Mouse (Mus musculus) forebrain, embryonic 11.5 days (tissue): Measurements from ENCODE around the gene Ceacam9. TPM values are rescaled to one million over a fixed set of nuclear protein-coding genes. Genes with fewer than 3 reads are reported as not detected.
"Not testable (repeated sequence)": the region's sequence is repeated elsewhere in the genome, so short reads cannot be mapped to it uniquely, and the experiment has no call there.

Source experiments
- ATAC-seq: fragments of 200-750 bp; cut with Nextera tagmentation; replicated peaks from 2 replicates; pipeline ENCODE4 v1.8.0; 2017; ENCODE audit warnings: moderate TSS enrichment; ENCODE audit not compliant: low FRiP score
- DNase-seq: peaks from one replicate; pipeline ENCODE4 v3.0.0-alpha.2; 2017; ENCODE audit warnings: low spot score
- H3K27ac ChIP-seq: fragments of 300-500 bp; sonication (generic); 2 replicates; pipeline ENCODE4 v1.5.1; 2014; ENCODE audit warnings: low read depth, low read length
- H3K27me3 ChIP-seq: fragments of 300-500 bp; sonication (generic); 2 replicates; pipeline ENCODE4 v1.6.1; 2014; ENCODE audit warnings: mild to moderate bottlenecking, low read length, mixed read lengths; ENCODE audit not compliant: control insufficient read depth, insufficient read depth
- H3K36me3 ChIP-seq: fragments of 300-500 bp; sonication (generic); 2 replicates; pipeline ENCODE4 v1.6.1; 2014; ENCODE audit warnings: mild to moderate bottlenecking, low read length, moderate library complexity, mixed read lengths; ENCODE audit not compliant: control insufficient read depth, insufficient read depth
- H3K4me1 ChIP-seq: fragments of 300-500 bp; sonication (generic); replicated peaks from 2 replicates; pipeline ENCODE4 v1.6.1; 2014; ENCODE audit warnings: low read length, mixed read lengths; ENCODE audit not compliant: control insufficient read depth, insufficient read depth
- H3K4me2 ChIP-seq: fragments of 300-500 bp; sonication (generic); 2 replicates; pipeline ENCODE4 v1.6.1; 2014; ENCODE audit warnings: low read depth, mild to moderate bottlenecking, low read length, moderate library complexity, mixed read lengths; ENCODE audit not compliant: severe bottlenecking
- H3K4me3 ChIP-seq: fragments of 300-500 bp; sonication (generic); 2 replicates; pipeline ENCODE4 v1.5.1; 2014; ENCODE audit warnings: low read depth, low read length
- H3K9ac ChIP-seq: fragments of 300-500 bp; sonication (generic); 2 replicates; pipeline ENCODE4 v1.6.1; 2014; ENCODE audit warnings: low read length
- H3K9me3 ChIP-seq: fragments of 300-500 bp; sonication (generic); 2 replicates; pipeline ENCODE4 v1.6.1; 2016; ENCODE audit warnings: low read length, mixed read lengths; ENCODE audit not compliant: control insufficient read depth
- WGBS: fragments of 180-500 bp; shearing (Covaris S2); extraction: QIAGEN DNeasy Blood & Tissue Kit; methylation state at CpG from one replicate; pipeline ENCODE4 v1.1.7; 2014; 5-methylcytosine and 5-hydroxymethylcytosine counted together
- polyA plus RNA-seq: library from polyadenylated mRNA; unstranded; fragments of >200 nt; fragmentation: Nextera tagmentation; extraction: Ambion mirVana; gene quantifications from 2 replicates; pipeline ENCODE4 v1.2.1, GENCODE M21; 2014

Gene Ceacam9
- polyA plus RNA-seq, 1 experiment from 2014 or later, result not detected

- Histone ChIP-seq H3K4me1 (peaks cover 3% of the 10 kb centered on the region; the same call in 1 of the 2 replicates), H3K27me3 (no peaks in the 10 kb centered on the region), H3K4me2 (no peak overlapping the region), H3K36me3 (no peaks in the 10 kb centered on the region), H3K9me3 (no peaks in the 10 kb centered on the region), H3K27ac (no peak overlapping the region), H3K4me3 (no peak overlapping the region), H3K9ac (no peak overlapping the region)
- 68% methylated on average over 9 of the region's 9 CpGs for WGBS
- DNase-seq, result no peak
- no peak for ATAC-seq
These were observed 15.3 kb upstream of the Ceacam9 start for GRCm38 (mm10) chr7:16706385-16706784.

- Histone ChIP-seq H3K4me1 (peaks cover 3% of the 10 kb centered on the region; the same call in 1 of the 2 replicates), H3K27ac (no peak overlapping the region), H3K27me3 (no peaks in the 10 kb centered on the region), H3K36me3 (no peaks in the 10 kb centered on the region), H3K9ac (no peak overlapping the region), H3K4me2 (no peak overlapping the region), H3K9me3 (no peaks in the 10 kb centered on the region), H3K4me3 (no peak overlapping the region)
- DNase-seq (no peak), ATAC-seq (no peak)
- WGBS, result 19% methylated on average over 9 of the region's 9 CpGs
These were observed 13.5 kb upstream of the Ceacam9 start for GRCm38 (mm10) chr7:16708244-16708643.

- Histone ChIP-seq H3K4me1 (peaks cover 3% of the 10 kb centered on the region; the same call in 1 of the 2 replicates), H3K27me3 (no peaks in the 10 kb centered on the region), H3K4me3 (no peak overlapping the region), H3K4me2 (no peak overlapping the region), H3K27ac (no peak overlapping the region), H3K9ac (no peak overlapping the region), H3K9me3 (no peaks in the 10 kb centered on the region), H3K36me3 (no peaks in the 10 kb centered on the region)
- 80% methylated on average over 5 of the region's 5 CpGs for WGBS
- no peak for DNase-seq
- ATAC-seq, result no peak
These were observed 11.1 kb upstream of the Ceacam9 start for GRCm38 (mm10) chr7:16710604-16711003.

- H3K27ac ChIP-seq, result no peak overlapping the region
- H3K36me3 ChIP-seq, result no peaks in the 10 kb centered on the region
- no peaks in the 10 kb centered on the region for H3K27me3 ChIP-seq
- 79% methylated on average over 13 of the region's 13 CpGs for WGBS
- no peaks in the 10 kb centered on the region for H3K9me3 ChIP-seq
- no peaks in the 10 kb centered on the region for H3K4me1 ChIP-seq
- H3K4me3 ChIP-seq, result no peak overlapping the region
- H3K9ac ChIP-seq, result no peak overlapping the region
- DNase-seq (no peak), ATAC-seq (no peak)
- H3K4me2 ChIP-seq, result no peak overlapping the region
These were observed 8.9 kb upstream of the Ceacam9 start for GRCm38 (mm10) chr7:16712633-16713415.

GRCm38 (mm10) chr7:16716456-16717152, 5.1 kb upstream of the Ceacam9 start:
- H3K4me2 ChIP-seq, H3K9ac ChIP-seq: not testable (repeated sequence)
- 48% methylated on average over 8 of the region's 8 CpGs for WGBS

GRCm38 (mm10) chr7:16722490-16722889, 761 bp downstream of the Ceacam9 start:
- H3K27ac ChIP-seq, H3K36me3 ChIP-seq, H3K4me1 ChIP-seq, DNase-seq, H3K9ac ChIP-seq, H3K4me3 ChIP-seq, ATAC-seq, H3K4me2 ChIP-seq, H3K9me3 ChIP-seq, H3K27me3 ChIP-seq: not testable (repeated sequence)
- 64% methylated on average over 2 of the region's 3 CpGs for WGBS

More at GRCm38 (mm10) chr7:16716456-16717152, 5.1 kb upstream of the Ceacam9 start:
- not testable (repeated sequence) for ATAC-seq, H3K9me3 ChIP-seq, H3K4me1 ChIP-seq, DNase-seq, H3K4me3 ChIP-seq, H3K36me3 ChIP-seq, H3K27ac ChIP-seq, H3K27me3 ChIP-seq

- Histone ChIP-seq H3K27me3 (no peaks in the 10 kb centered on the region), H3K27ac (no peak overlapping the region), H3K9me3 (no peaks in the 10 kb centered on the region), H3K4me2 (peak overlapping the region; percentile 18; the same call in 1 of the 2 replicates), H3K4me1 (peaks cover 2% of the 10 kb centered on the region; the same call in 1 of the 2 replicates), H3K4me3 (no peak overlapping the region), H3K9ac (no peak overlapping the region), H3K36me3 (no peaks in the 10 kb centered on the region)
- 30% methylated on average over 14 of the region's 14 CpGs for WGBS
- peak; percentile 59 for ATAC-seq
- DNase-seq, result peak; percentile 85
These were observed 7.0 kb downstream of the Ceacam9 start for GRCm38 (mm10) chr7:16728596-16729348.

GRCm38 (mm10) chr7:16729563-16729962, 7.8 kb downstream of the Ceacam9 start:
- not testable (repeated sequence) for H3K4me3 ChIP-seq, H3K4me1 ChIP-seq, H3K9me3 ChIP-seq, H3K27me3 ChIP-seq, H3K27ac ChIP-seq, DNase-seq, H3K9ac ChIP-seq, H3K36me3 ChIP-seq
- peak; percentile 68 for ATAC-seq
- peak overlapping the region; percentile 18; the same call in 1 of the 2 replicates for H3K4me2 ChIP-seq
- 7% methylated on average over 7 of the region's 7 CpGs for WGBS
